Mouse (Mus musculus) urinary bladder, adult 2 months (tissue): Measurements from ENCODE around the gene Man2a1. TPM values are rescaled to one million over a fixed set of nuclear protein-coding genes. Genes with fewer than 3 reads are reported as not detected.

ENCODE experiments used
- DNase-seq: peaks from one replicate; pipeline ENCODE4 v3.0.0; 2022; ENCODE audit warnings: low spot score
- polyA plus RNA-seq: library from polyadenylated mRNA; depleted of rRNA; stranded (reverse); fragments of >200 nt; gene quantifications from 2 replicates; pipeline ENCODE4 v1.2.3, GENCODE M21; 2012

Gene Man2a1
- polyA plus RNA-seq, 1 experiment = 25.5 TPM

DNA sequence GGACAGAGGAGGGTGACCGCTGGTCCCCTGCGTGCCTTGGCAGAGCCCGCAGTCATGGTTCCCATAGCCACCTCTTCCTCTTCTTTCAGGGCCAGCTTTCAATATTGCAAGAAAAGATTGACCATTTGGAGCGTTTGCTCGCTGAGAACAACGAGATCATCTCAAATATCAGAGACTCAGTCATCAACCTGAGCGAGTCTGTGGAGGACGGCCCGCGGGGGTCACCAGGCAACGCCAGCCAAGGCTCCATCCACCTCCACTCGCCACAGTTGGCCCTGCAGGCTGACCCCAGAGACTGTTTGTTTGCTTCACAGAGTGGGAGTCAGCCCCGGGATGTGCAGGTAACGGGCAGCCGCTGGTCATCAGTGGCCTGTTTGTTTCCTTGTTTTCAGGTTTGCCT lies 23.9 kb downstream of the Man2a1 start:
- no peak for DNase-seq

DNA sequence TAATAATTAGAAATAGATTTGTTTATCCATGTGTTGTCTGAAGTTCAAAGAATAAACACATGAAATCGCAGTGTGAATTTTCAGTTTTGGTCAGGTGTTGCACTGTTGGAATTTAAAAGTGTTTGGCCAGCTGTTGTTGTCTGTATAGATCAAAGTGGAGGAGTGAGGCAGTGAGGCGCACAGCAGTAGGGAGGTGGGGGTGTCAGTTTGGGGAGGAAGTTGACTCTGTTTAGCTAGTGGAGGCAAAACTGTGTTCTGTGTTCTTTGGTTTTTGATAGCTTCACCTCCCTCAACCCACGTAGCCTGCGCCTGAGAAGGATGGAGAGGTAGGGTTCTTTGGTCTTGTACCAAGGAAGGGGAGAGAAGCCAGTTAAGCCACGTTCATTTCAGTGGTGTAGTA lies 28.3 kb downstream of the Man2a1 start:
- no peak for DNase-seq

DNA sequence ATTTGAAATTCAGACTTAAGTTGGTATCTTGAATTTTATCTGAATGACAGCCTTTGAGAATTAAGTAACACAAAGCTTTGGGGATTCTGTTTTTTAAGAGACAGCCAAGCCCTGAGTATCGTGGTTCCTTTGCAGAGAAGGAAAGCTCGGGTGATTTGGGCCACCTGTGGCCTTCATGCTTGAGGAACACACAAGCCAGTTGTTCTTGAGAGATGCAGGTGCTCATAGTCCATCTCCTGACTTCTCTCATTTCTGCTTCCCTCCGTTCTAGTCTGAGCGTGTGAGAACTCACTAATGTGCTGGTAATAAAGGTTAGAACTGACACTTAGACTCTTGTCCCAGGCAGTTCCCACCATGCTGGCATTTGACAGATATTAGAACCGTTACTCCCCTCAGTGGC lies 28.9 kb downstream of the Man2a1 start:
- DNase-seq = no peak

DNA sequence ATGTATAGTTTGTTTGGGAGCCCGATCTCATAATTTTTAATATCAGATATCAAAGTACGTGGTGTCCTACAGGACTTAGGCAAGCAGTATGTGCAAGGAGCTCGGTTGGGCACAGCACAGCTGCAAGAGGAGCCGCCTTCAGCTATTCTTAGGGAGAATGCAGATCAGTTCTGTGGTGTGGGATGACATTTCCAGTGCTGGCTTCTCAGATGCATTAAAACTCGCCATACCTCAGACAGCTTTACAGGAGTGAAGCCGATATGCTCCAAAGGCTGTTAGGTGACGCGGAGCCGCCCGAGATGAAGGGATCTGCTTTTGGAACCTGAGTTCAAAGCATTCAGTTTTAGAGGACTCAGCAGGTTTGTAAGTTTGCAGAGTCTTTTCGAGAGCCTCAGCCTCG lies 30.0 kb downstream of the Man2a1 start:
- DNase-seq = no peak

DNA sequence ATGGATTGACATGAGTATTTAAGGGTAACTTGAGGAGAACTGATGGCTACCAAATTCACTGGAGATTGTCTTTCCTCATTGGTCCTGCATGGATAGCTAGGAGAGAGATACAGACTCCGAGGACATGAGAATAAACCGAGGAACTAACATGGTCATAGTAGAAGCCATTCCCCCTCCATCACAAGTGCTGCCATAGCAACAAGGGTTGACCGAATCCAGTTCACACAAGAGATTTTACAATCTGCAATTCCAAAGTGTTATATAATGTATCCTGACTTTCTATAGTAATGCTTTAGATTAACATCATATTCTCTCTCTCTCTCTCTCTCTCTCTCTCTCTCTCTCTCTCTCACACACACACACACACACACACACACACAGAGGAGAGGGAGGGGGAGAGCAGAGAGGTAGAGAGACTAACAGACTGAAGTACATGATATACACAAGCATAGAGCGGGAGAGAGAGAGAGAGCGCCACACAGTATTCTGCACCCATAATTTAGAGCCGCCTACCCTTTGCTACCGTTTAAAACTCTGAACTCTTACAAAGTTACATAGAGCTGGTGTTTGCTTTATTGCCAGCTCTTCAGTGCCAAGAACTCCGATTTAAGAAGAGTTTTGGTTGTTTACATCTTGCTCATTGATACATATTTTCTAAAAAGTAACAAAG lies 37.5 kb downstream of the Man2a1 start:
- no peak for DNase-seq

DNA sequence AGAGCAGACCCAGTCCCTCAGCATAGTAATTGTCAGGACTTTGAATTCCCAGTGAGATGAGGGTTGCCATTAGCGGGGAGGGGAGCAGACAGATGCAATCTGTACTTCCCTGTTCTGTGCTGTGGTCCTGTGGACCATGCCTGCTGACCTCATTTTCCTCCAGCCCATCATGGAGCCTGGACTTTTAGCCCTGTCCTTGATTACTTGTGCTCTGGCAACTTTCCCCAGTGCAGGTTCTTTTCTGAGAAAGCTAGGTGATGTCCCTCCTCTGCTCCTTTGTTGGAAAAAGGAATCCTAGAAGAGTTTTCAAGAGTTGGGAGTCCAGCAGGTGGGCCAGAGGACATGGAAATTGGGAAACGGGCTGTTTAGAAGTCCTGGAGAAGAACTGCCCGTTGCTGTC lies 40.8 kb downstream of the Man2a1 start:
- DNase-seq = no peak

DNA sequence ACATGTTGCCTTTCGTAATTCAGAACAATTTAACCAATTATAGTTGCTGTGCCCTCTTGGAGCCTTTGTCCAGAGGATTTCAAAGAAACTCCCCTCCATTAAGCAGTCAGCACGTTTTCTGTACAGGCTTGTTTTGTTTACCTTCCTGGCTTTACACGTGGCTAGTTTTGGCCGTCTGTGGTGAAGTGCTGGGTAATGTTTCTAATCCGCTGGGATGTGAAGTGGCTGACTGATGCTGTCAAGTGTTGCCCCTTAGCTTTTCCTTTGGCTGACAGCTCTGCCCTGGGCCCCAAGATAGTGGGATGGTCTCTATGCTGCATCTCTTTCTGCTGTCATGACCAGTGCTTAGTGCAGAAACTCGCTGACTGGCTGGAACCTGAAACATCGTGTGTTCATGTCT lies 43.1 kb downstream of the Man2a1 start:
- DNase-seq = no peak

DNA sequence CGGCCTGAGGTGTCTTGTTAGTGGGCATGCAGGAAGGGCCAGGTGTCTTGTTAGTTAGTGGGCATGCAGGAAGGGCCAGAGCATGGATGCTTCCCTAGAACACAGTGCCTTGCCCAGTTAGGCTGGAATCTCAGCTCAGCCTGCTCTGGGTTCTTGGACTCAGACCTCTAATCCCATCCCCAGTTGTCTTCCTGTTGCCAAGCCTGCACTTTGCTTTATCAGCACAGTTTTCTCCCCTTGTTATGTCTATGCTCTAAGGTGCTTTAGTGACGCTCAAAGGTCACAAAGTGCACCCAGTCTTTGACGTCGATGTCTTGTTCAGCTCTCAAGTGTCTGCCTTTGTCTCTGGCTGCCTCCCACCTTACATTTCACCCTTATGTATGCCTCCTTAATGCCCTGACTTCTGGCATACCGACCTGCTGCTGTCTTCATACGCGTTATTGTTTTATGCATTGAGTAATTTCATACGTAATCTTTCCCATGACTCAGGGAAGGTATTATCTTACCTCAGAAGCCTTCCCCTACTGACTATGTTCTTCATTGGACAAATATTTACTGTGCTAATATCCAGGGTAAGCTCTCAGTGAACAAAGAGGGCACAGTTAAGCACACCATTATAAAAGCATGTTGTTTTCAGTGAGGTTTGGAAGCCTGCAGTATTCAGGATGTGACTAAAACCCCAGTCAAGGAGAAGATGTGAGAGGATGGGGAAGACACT lies 44.5 kb downstream of the Man2a1 start:
- DNase-seq = no peak

DNA sequence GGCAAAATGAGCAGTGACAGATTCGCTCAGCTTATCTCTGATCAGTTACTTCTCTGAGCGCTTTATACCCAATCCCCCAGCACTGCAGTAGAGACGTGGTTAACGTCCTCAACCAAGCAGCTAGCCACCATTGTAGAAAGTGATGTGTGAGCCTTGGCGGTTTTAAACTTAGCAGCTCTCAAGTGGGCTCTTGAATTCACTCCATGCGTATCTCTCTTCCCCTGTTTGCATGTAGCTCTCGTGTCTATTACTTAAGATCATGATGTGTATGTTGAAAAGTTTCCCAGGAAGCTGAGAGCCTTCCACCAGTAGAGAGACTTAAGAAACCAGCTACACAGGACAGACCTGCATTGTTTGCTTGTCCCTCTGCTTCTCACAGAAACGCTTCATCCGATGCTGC lies 46.9 kb downstream of the Man2a1 start:
- DNase-seq = no peak

DNA sequence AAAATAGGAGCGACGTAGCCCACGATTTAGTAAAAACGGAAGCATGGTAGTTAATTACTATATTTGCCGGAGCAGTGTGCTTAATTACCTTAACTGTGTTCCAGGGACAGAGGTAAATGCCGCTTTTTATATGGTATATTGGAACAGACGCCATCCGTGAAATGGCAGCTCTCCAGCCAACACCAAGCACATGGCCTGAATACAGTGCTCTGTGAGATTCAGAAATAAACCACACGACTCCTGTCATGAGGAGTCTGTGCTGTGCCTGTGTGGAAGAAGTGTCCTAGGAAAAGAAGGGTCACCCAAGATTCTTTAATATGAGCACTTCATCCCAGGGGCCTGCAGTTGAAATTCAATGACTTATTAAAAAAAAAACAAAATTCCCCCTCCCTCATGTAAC lies 50.2 kb downstream of the Man2a1 start:
- DNase-seq = no peak

DNA sequence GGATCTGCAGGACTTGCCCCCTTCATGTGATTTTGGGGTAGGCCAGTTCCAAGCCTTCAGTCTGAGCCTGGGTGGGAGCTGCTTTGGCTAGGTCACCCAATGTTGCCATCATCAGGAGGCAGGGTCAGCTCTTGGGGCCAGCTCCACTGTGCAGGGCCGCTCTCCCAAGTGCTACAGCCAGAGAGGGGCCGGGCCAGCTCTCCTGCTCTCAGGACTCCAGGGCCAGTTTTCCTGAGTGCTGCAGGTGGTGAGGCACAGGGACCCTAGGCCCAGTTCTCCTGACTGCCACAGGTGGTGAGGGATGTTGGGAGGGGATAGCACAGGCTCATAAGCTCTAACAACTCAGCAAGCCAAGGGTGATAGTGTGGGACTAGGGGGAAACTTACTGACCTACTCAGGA lies 53.1 kb downstream of the Man2a1 start:
- no peak for DNase-seq

DNA sequence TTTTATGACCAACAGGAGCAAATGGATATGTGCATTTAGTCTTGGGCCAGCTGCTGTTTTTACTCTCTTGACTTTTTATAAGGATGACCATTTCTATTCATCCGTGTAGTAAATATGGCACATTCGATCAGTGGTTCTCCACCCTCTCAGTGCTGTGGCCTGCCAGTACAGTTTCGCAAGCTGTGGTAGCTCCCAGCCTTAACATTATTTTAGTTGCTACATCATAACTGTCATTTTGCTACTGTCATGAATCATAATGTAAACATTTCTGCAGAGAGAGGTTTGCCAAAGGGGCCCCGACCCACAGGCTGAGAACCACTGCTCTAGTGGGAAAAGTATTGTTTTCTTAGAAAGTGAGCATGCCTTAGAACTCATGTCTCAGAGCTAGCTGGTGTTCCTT lies 59.1 kb downstream of the Man2a1 start:
- DNase-seq = no peak

DNA sequence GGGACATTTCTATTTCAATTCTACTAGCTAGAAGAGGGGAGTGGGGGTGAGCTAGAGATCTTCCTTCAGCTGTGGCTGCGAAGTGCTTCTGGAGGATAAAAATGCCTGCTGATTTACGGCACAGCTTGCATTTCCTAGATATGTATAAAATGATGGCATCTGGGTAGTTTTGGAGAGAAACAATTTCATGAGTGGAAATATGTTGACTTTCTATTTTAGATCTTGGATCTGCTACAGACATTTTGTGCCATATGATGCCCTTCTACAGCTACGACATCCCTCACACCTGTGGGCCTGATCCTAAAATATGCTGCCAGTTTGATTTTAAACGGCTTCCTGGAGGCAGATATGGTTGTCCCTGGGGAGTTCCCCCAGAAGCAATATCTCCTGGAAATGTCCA lies 66.0 kb downstream of the Man2a1 start:
- DNase-seq = no peak

DNA sequence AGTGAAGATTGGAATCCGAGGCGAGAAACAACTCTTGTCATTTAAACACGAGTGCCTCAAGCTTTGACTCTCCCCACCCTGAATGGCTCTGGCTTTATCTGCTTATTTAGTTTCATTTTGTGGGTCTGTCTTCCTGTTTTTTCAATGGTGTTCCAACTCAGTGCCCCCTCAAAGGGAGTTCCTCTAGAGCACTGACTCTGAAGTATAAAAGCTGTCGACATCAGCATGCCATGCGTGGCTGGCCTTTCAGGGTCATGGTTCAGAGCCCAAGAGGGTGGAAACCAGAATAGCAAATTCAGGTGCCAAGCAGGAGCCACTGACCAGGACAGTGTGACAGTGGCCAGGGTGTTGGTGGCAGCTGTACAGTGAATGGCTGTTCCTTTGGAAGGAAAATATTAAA lies 68.0 kb downstream of the Man2a1 start:
- no peak for DNase-seq

DNA sequence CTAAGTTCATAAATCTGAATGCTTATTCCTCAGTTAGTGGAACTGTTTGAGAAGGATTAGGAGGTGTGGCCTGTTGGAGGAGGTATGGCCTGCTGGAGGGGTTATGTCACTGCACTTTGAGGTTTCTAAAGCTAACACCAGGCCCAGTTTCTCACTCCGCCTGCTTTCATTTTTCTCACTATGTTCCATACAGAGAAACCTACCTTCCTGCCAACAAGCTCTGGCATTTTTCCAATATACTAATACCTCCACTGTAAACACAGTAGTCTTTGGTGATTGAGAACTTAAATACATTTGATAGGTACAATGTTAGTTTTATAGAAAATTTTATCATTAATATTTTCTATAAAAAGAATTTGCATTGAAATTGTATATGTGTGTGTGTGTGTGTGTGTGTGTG lies 73.9 kb downstream of the Man2a1 start:
- no peak for DNase-seq

DNA sequence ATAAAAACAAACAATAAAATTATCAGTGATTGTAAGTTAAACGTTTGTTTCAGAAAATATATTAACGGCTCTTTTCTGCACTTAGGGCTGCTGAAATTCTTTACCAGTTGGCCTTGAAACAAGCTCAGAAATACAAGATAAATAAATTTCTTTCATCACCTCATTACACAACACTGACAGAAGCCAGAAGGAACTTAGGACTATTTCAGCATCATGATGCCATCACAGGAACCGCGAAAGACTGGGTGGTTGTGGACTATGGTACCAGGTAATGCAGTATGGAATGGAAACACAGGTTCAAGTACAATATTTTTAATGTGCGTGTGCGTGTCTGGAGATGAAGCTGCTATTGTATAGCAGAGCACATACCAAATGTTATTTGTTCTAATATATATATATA lies 74.4 kb downstream of the Man2a1 start:
- no peak for DNase-seq

DNA sequence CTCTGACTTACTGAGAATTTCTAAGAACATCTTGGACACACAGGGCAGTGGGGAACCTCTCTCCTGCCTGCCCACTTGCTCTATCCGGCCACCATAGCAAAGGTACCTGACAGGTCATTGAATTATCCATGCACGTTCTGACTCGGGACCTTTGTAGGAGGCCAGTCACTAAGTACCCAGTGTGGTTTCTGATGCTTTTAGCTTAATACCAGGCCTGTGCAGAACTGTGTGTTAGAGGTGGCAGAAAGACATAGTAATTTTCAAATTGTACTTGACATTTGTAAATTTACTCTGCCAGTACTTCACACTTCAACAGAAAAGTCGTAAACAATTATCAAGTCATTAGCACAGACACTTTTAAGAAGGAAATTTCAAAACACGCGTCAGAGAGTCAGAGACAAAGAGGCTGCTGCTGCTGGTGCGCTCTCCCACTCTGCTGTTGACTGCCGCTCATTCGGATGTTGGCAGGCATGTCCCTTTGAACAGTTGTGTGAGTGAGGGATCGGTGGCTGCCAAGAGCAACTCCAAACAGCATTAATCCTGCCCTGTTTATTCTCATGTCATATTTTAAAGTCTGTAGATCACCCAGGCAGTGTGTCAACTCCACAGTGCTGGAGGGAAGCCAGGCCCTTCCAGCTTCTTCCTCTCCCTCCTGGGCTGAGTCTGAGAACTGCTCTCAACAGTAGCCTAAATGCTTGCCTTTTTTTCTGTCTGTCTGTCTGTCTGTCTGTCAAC lies 76.4 kb downstream of the Man2a1 start:
- no peak for DNase-seq

DNA sequence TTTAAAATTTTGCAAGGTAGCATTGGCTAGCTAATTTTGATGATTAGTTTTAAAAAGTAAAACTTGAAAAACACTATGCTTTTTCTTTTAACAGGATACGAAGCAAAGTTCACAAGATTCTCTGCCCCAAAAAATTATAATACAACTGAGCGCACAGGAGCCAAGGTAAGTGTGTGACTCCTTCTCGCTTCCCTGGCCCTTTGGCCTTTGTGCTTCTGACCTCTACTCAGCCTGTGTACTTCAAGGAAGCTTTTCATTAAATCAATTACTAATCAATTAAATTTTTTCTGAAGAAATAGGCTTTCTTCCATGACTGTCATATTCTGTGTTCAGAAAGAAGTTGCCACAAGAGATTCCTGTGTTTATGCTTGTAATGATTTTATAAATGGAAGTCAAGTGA lies 80.9 kb downstream of the Man2a1 start:
- DNase-seq = no peak

DNA sequence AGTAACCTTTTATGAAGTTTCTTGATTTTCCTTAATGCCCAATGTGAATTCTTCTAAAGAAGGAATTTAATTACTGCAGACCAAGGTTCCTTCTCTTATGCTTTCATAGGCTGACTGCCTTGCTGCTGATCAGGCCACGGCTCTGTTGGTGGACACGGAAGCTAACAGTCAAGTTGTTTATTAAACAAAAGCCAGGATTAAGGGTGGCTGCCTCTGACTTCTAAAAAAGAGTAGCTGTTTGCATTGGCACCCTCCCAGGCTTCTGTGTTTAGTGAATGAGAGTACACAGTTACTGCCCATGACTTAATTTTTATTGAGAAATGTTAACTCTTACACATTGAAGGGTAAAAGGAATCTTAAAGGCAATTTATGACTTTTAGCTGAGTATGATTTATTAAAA lies 81.4 kb downstream of the Man2a1 start:
- no peak for DNase-seq

DNA sequence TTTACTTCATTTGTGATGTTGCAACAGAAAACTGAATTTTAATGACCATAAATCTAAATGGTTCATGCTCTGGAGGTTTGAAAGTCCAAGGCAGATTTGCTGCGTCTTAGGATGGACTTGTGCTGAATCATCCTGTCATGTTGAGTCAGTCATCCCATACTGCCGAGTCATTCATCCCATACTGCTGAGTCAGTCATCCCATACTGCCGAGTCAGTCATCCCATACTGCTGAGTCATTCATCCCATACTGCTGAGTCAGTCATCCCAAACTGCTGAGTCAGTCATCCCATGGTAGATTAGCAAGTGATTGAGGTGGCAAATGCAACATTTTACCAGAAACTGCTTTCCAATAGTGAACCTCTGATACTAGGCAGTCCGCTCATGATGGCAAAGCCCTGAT lies 83.6 kb downstream of the Man2a1 start:
- no peak for DNase-seq

DNA sequence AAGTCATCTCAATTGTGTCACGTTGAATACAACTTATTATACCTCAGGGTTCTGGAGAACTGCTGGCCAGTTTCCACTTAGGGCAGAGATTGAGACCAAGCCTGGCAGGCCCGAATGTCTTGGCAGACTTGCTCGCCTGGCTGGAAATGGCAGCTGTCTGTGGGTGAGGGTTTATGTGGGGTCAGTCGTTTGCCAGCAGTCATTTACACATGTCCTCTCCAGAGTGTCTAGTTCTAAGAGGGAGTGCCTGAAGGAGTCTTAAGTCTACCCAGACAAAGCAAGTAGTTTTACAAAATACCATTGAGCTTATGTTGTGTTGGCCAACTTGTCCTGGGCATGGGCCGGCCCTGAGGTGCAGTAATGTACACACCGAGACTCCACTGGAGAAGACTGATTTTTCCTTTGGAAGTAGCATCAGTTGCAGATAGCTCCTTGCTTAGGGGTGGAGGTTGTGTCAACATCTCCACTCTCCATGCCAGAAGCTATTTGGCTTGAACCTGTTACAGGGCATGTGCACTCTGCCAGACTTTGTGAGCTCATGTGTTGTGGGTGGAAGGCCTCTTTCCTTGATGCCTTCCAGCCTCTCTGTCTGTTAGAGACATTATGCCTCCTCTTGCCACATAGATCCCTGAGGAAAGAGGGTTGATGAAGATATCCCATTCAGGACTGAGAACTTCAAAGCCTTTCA lies 84.8 kb downstream of the Man2a1 start:
- DNase-seq = peak; percentile 21

DNA sequence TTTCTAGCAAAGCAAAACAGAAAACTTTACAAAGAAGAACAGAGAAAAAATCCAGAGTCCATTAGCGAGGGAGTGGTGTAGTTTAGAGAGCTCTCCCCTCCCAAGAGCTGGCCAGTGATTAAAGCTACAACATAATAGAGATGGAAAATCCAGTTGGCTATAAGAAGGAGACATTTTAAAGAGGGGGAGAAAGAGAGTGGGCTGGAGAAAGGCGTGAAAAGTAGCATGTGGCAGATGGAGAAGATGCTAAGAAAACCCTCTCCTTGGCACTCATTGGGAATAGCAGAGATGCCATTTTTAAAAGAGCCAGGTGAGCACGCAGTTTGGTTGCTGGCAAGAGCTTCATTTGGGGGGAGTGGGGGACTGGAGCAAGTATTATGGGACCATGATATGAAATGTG lies 89.1 kb downstream of the Man2a1 start:
- DNase-seq = no peak
